Mouse (Mus musculus) liver, adult 2 months (tissue): ENCODE measurements around the gene Psmg3. TPM values are rescaled to one million over a fixed set of nuclear protein-coding genes. Genes with fewer than 3 reads are reported as not detected.

Experiments used
- DNase-seq: peaks from one replicate; pipeline ENCODE4 v3.0.0-alpha.2; 2011; ENCODE audit warnings: low read depth, low spot score; ENCODE audit errors: extremely low read depth
- H3K27ac ChIP-seq: fragments of 200-500 bp; replicated peaks from 2 replicates; pipeline ENCODE4 v1.5.1; 2012; ENCODE audit warnings: low read depth, mild to moderate bottlenecking, control low read depth, inconsistent platforms, low read length; ENCODE audit not compliant: insufficient read depth
- H3K27me3 ChIP-seq: fragments of 200-500 bp; 2 replicates; pipeline ENCODE4 v1.6.1; 2012; ENCODE audit warnings: mild to moderate bottlenecking, moderate library complexity, low read length, inconsistent platforms; ENCODE audit not compliant: control insufficient read depth, insufficient read depth
- H3K36me3 ChIP-seq: fragments of 200-500 bp; 2 replicates; pipeline ENCODE4 v1.6.1; 2012; ENCODE audit warnings: low read length, inconsistent platforms; ENCODE audit not compliant: control insufficient read depth, insufficient read depth
- H3K4me1 ChIP-seq: fragments of 200-500 bp; 2 replicates; pipeline ENCODE4 v1.6.1; 2011; ENCODE audit warnings: low read length; ENCODE audit not compliant: control insufficient read depth, insufficient read depth
- H3K4me3 ChIP-seq: fragments of 200-500 bp; 2 replicates; pipeline ENCODE4 v1.5.1; 2011; ENCODE audit warnings: low read depth, mild to moderate bottlenecking, control low read depth, low read length, moderate library complexity; ENCODE audit not compliant: insufficient read depth
- H3K79me2 ChIP-seq: fragments of 200-500 bp; 2 replicates; pipeline ENCODE4 v1.6.1; 2012; ENCODE audit warnings: inconsistent platforms, mild to moderate bottlenecking, low read length, moderate library complexity; ENCODE audit not compliant: control insufficient read depth, insufficient read depth
- H3K9ac ChIP-seq: fragments of 200-500 bp; 2 replicates; pipeline ENCODE4 v1.6.1; 2012; ENCODE audit warnings: low read depth, mild to moderate bottlenecking, control low read depth, inconsistent platforms, low read length
- CTCF ChIP-seq: fragments of 200-500 bp; IDR thresholded peaks from 2 replicates; pipeline ENCODE4 v1.5.1; 2011; ENCODE audit warnings: low read depth, low read length, control low read depth
- POLR2A ChIP-seq: fragments of 200-500 bp; IDR thresholded peaks from 2 replicates; pipeline ENCODE4 v1.6.1; 2011; ENCODE audit warnings: low read length, control low read depth; ENCODE audit not compliant: insufficient read depth; ENCODE audit errors: extremely low read depth
- whole genome bisulfite sequencing: fragments of 180-500 bp; shearing (Covaris S2); methylation state at CpG from one replicate; pipeline ENCODE4 v1.1.7; 2018; 5-methylcytosine and 5-hydroxymethylcytosine counted together
- polyA plus RNA-seq: library from polyadenylated mRNA; depleted of rRNA; stranded (reverse); fragments of >200 nt; gene quantifications from 2 replicates; pipeline ENCODE4 v1.2.3, GENCODE M21; 2012; rRNA removed
- total RNA-seq: library from RNA; depleted of rRNA; stranded (reverse); fragments of >200 nt; gene quantifications from 2 replicates; pipeline ENCODE4 v1.2.3, GENCODE M21; 2014; rRNA removed

The Psmg3 gene
- total and polyA plus RNA-seq, 2 experiments = 11.1 to 28.8 TPM

DNA sequence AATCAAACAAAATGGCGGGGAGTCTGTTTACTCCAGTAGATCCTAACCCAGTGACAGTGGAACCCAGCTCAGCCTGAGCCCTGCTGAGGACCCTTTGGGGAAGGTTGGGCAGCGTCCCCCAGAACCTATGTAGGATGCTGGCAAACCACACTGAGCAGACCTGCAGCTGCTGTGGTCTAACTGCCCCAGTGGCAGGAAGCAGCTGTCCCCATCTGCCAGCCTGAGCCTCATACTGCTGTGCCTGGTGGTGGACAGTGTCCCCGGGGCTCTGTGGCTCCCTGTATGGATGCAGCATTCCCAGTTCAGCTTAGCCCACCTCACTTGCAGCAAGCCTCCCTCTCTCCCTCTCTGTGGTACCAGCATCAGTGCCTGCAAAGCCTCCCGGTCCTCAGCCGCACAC, 49.7 kb downstream of the Psmg3 start:
- TF ChIP-seq POLR2A (no peak), CTCF (no peak)
- Histone ChIP-seq H3K27ac (no peak overlapping the region), H3K4me1 (no peaks in the 10 kb centered on the region), H3K36me3 (no peaks in the 10 kb centered on the region), H3K9ac (no peak overlapping the region), H3K79me2 (no peaks in the 10 kb centered on the region; the same call in 1 of the 2 replicates), H3K27me3 (no peaks in the 10 kb centered on the region), H3K4me3 (no peak overlapping the region)
- 86% methylated on average over 5 of the region's 5 CpGs for WGBS
- DNase-seq = no peak

DNA sequence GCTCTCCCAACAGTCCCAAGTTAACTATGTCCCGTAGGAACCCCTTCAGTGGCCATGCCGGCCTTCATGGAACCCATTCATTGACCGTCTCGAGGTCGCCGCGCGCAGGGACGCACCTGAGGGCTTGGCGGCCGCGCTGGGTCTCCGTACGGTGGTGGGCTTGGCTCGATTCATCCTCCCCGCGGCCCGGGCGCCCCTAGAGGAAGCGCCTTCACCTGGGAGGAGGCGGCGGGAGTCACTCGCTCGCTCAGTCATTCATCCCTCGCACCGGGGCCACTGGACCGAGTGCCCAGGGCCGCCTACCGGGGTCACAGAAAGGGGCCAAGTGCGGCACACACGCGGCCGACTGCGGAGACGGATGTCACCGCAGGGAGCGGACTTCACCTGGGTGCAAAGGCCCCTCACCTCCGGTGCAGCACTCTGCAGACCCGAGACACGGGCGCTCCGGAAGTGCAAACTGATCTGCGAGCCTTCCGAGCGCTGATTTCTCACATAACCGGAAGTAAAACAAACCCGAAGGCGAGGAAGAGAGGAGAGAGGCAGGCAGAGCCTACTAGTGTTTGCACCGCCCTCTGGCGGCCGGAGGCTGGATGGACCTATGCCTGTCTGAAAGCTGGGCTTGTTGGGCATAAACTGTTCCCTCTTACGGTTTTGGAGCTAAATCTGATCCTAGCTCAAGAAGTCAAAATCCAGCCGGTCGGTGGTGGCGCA, 51.3 kb downstream of the Psmg3 start, which contains the start of gene Ints1:
Gene Ints1, minus strand, starts transcription at position 459 of the 711 bp plus-strand sequence.
- H3K27ac ChIP-seq = no peak within 1 kb of the TSS; the same call in 1 of the 2 replicates
- H3K4me1 ChIP-seq = no peaks in the 10 kb centered on the region
- under 1% methylated on average over 55 of the region's 55 CpGs for WGBS
- H3K27me3 ChIP-seq = no peaks in the 10 kb centered on the region
- H3K4me3 ChIP-seq = peak within 1 kb of the TSS; percentile 86
- peak; percentile 90 for DNase-seq
- peak; percentile 98 for TF ChIP-seq CTCF
- 0 out of 2 replicates have a peak, but pooled peaks have one; percentile 28 for TF ChIP-seq POLR2A
- no peaks in the 10 kb centered on the region; the same call in 1 of the 2 replicates for H3K36me3 ChIP-seq
- H3K9ac ChIP-seq = peak within 1 kb of the TSS; percentile 79
- H3K79me2 ChIP-seq = no peaks in the 10 kb centered on the region; the same call in 1 of the 2 replicates

Other genes starting within 250 kb of the Psmg3 start
- gene Micall2, start 90.5 kb downstream of the Psmg3 start, total RNA-seq = 1.1 and 1.3 TPM in 2 replicates
- 0.86 and 1.2 TPM in 2 replicates for gene Micall2, start 90.5 kb downstream of the Psmg3 start, polyA plus RNA-seq
- 10.0 and 14.2 TPM in 2 replicates for gene Ints1, start 51.2 kb downstream of the Psmg3 start, total RNA-seq
- gene Ints1, start 51.2 kb downstream of the Psmg3 start, polyA plus RNA-seq = 23.1 and 25.2 TPM in 2 replicates
- 11.5 and 12.5 TPM in 2 replicates for gene Mafk, start 35.4 kb downstream of the Psmg3 start, total RNA-seq
- gene Mafk, start 35.4 kb downstream of the Psmg3 start, polyA plus RNA-seq = 6.3 and 7.0 TPM in 2 replicates
- 6.5 and 9.3 TPM in 2 replicates for gene Tmem184a, start 7.0 kb downstream of the Psmg3 start, total RNA-seq
- gene Tmem184a, start 7.0 kb downstream of the Psmg3 start, polyA plus RNA-seq = 39.2 and 45.1 TPM in 2 replicates
- gene Gm26938, start 478 bp downstream of the Psmg3 start, total RNA-seq = not detected in 2 replicates
- not detected in 2 replicates for gene Gm26938, start 478 bp downstream of the Psmg3 start, polyA plus RNA-seq
- not detected in 2 replicates for gene Elfn1, start 81.1 kb upstream of the Psmg3 start, total RNA-seq
- 0.02 and 0.13 TPM in 2 replicates for gene Elfn1, start 81.1 kb upstream of the Psmg3 start, polyA plus RNA-seq